Mouse (Mus musculus): Measurements from ENCODE around the gene Olfr31.

The Olfr31 gene

GRCm38 (mm10) chr14:14322528-14322927 is at the start of gene Olfr31:
Gene Olfr31, plus strand, starts transcription at chr14:14322828.
- DNase-seq (ENCODE audit: low spot score): no peak

DNA sequence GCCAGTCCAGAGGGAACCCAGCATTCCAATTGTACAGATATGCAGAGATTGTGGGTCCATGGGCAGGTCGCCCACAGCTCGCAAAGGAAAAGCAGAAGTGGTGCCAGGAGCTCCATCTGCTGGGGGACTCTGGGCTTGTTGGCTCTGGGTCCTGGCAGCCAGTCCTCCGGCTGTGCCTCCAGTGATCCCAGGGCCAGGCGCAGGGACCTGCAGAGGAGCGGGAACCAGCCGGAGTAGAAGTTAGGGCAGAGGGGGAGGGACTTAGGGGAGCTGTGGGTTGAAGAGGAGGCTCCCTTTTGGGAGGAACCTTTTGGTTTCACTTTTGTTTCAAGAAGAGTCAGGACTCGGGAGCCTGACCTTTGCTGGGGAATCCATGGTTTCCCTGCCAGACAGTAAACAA is 28.2 kb upstream of the Olfr31 start:
- DNase-seq (ENCODE audit: low spot score): peak; percentile 35

DNA sequence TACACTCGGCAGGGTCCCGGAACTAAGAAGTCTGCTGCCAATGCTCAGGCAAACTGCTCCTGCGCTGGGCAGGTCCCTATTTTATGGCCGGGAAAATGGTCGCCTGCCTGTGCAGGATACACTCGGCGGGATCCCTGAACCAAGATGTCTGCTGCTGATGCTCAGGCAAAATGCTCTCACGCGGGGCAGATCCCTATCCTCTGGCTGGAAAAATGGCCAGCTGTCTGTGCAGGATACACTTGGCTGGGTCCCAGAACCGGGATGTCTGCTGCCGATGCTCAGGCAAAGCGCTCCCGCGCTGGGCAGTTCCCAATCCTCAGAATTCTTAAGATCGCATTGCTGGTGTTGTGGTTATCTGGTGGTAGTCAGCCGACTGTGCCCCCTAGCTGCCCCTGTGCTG is 13.7 kb upstream of the Olfr31 start:
- no peak for DNase-seq (ENCODE audit: low spot score)

DNA sequence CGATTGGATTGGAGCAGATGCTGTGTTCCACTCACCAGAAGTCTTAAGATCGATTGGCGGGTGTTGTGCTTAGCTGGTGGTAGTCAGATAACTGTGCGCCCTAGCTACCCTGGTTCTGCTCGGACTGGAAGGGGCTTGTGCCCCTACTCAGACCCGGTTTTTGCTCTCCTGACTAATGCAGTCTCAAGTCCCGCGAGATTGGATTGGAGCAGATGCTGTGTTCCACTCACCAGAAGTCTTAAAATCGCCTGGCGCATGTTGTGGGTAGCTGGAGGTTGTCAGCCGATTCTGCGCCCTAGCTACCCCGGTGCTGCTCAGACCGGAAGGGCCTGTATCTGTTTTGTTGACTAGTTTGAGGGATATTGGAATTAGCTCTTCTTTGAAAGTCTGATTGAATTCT is 13.2 kb upstream of the Olfr31 start:
- no peak for DNase-seq (ENCODE audit: low spot score)

DNA sequence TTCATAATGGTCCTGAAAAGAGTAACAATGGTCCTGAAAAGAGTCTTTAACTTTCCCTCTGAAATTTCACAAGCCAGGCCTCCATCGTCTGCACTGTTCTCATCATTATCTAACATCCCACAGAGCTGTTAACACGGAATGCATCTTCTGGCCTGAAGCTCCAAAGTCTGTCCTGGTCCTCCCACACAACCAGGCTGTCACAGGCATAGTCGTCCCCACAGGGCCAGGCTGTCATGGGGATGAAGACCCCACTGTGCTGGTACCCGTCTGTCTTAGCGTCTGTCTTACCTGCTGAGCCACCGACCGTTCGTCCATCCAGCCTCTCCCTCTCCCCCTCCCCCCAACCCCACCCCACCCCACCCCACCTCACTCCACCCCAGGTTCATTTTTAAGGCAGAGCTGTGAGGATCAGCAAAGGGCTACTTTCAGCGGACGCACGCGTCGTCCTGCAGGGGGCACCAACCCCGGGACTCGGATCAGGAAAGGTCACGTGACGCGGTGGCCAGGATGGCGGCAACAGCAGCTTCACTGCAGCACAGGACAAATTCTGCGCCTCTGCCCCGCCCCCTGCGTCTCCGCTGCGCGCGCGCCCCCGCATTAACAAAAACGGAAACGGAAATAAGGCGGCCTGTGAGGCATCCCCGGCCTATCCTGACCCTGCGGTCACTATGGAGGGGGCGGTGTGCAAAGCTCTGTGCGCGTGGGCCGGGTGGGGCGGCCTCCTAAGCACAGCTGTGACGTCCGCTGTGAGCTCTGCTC is 22.7 kb downstream of the Olfr31 start:
- DNase-seq (ENCODE audit: low spot score): peak; percentile 83

DNA sequence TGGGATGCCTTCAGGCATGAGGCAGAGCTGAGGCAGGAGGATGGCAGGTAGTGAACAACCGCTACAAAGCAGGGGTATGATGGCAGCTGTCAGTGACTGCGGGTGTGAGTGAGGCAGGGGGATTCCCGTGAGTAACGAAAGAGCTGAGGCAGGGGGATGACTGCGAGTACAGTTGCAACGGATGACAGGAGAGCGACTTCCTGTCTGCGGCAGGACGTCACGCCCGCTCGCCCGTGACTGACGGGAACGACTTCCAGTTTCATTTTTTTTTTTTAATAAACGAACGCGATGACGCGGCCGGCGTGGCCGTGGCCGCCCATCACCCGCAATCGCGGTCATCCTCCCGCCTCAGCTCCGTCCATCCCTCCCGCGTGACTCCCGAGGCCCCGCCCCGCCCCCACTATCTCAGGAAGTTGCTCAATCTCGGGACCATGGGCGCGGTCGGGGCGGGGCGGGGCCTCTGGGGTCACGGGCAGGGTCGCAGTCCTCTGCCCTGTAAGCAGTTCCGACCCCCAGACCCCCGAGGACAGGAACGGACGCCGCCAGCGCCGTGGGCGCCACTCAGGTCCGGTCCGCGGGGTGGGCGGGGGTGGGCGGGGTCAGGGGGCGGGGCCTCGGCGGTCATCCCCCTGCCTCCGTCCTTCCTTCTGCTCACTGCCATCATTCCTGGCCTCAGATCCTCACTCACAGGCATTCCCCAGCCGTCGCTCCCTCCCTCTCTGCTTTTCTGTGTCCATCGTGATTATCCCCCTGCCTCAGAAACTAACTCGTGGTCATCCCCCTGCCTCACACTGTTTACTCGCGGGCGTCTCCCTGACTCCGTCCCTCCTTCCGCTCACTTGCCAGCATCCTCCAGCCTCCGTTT is 23.6 kb downstream of the Olfr31 start, which contains the start of gene Il3ra:
TSS of gene Il3ra (plus strand) at position 328 of the 865 bp plus-strand sequence.
- DNase-seq (ENCODE audit: low spot score): peak; percentile 40

DNA sequence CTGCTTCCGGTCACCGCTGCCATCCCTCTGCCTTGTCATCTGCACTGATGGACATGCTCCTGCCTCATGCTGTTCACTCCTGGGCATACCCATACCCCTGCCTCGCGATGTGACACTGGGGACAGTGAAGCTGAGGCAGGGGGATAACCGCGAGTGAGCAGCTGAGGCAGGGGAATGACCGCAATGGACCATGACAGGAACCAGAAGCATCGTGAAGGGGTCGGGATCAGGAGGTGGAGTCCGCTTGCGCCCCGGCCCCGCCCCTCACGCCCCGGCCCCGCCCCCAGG is 24.1 kb downstream of the Olfr31 start:
- no peak for DNase-seq (ENCODE audit: low spot score)

GRCm38 (mm10) chr14:14347151-14347835 is 24.7 kb downstream of the Olfr31 start:
- DNase-seq (ENCODE audit: low spot score): no peak

GRCm38 (mm10) chr14:14347836-14348621 is 25.4 kb downstream of the Olfr31 start:
- DNase-seq (ENCODE audit: low spot score): no peak

- no peak for DNase-seq (ENCODE audit: low spot score)
Observed at GRCm38 (mm10) chr14:14348674-14349401, 26.2 kb downstream of the Olfr31 start.

- no peak for DNase-seq (ENCODE audit: low spot score)
Observed at GRCm38 (mm10) chr14:14349485-14350262, 27.0 kb downstream of the Olfr31 start.

GRCm38 (mm10) chr14:14350263-14351147 is 27.9 kb downstream of the Olfr31 start:
- DNase-seq (ENCODE audit: low spot score): no peak

DNA sequence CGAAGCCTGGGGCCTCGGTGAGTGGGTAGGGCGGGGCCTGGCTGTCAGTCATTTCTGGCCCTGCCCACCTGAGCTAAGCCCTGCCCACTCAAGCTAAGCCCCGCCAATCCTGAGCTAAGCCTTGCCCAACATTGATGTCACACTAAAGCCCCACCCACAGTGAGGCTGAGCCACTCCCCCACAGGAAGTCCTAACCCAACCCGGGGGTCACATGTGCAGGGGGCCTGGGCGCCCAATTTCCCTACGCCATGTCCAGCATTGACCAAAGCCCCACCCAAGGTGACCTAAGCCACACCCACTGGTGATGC is 28.5 kb downstream of the Olfr31 start:
- no peak for DNase-seq (ENCODE audit: low spot score)

DNA sequence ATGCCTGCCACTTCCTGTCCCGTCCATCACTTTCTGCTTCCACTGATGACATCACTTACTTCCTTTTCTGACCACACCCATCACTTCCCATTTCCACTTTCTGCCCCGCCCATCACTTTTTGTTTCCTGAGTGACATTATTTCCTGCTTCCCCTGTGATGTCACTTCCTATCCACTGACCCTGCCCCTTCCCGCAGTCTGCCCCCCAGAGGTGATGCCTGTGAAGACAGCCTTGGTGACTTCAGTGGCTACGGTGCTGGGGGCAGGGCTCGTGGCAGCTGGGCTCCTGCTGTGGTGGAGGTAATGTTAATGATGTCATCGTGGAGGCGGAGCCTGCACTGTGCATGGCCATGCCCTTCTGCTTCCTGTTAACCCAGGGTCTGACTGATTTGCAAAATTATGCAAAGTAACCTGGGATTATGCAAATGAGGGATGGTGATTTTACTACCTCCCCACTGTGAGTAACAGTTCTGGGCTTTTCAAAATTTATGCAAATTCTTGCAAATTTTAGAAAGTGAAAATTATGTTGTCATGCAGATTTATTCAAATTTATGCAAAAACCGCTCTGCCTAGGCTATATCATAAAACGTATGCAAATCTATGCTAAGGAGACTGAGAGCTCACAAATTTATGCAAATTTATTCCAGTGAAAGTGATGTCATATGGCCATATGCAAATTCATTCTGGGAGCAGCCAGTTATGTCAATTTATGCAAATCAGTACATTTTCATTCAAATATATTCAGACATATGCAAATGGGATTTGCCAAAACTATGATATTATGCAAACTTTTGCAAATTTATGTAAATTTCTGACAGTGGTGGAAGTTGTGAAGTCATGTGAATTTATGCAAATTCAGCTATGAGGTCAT is 29.3 kb downstream of the Olfr31 start:
- no peak for DNase-seq (ENCODE audit: low spot score)

DNA sequence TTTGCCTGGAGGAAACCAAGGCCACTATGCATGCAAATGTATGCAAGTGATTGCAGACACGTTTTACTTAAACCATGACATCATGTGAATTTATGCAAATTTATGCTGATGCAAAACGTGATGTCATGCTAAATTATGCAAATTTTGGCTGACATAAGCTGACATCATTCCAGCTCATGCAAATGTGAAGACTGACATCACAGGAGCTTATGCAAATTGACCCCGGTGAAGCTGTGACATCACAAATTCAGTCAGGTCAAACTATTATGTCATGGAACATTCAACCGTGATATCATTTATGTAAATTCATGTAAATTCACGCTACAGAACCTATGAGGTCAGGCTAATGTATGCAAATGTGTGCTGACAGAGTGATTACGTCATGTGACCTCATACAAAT is 30.0 kb downstream of the Olfr31 start:
- no peak for DNase-seq (ENCODE audit: low spot score)

GRCm38 (mm10) chr14:14353081-14353732 is 30.6 kb downstream of the Olfr31 start:
- DNase-seq (ENCODE audit: low spot score): no peak

- DNase-seq (ENCODE audit: low spot score): no peak
Observed at GRCm38 (mm10) chr14:14353740-14354510, 31.3 kb downstream of the Olfr31 start.

All from ovary, adult 18-20 months (tissue).